Mouse (Mus musculus): ENCODE measurements around the gene Map2k2. TPM values are rescaled to one million over a fixed set of nuclear protein-coding genes. Genes with fewer than 3 reads are reported as not detected.

Gene Map2k2
- total and polyA plus RNA-seq, 3 experiments: 52.2 to 272 (median 63.5) TPM

GRCm38 (mm10) chr10:81140005-81140404 lies 34.3 kb downstream of the Map2k2 start:
- H3K9me3 ChIP-seq (replicated peaks): peaks cover 11% of the 10 kb centered on the region
- H3K4me1 ChIP-seq (ENCODE audit: insufficient read depth, low read depth, low read length): peaks cover 75% of the 10 kb centered on the region
- ATAC-seq (ENCODE audit: extremely low read depth, insufficient number of reproducible peaks, low FRiP score, poor library complexity, severe bottlenecking) (no peak), DNase-seq (ENCODE audit: low spot score) (no peak)
- H3K4me3 ChIP-seq (ENCODE audit: low read depth, low read length): peak overlapping the region; percentile 79
- H3K36me3 ChIP-seq (replicated peaks): peaks cover 66% of the 10 kb centered on the region
- H3K27me3 ChIP-seq (ENCODE audit: insufficient read depth, low read length): no peaks in the 10 kb centered on the region
- TF ChIP-seq GATA2 (IDR thresholded peaks at IDR 0.05; ENCODE audit: borderline replicate concordance, low read depth, low read length) (no peak), GATA1 (IDR thresholded peaks at IDR 0.05; ENCODE audit: borderline replicate concordance, low read length) (no peak), TAL1 (conservative IDR thresholded peaks at IDR 0.05; ENCODE audit: low read depth, low read length) (no peak), CTCF (IDR thresholded peaks at IDR 0.05; ENCODE audit: low read depth, low read length) (no peak), POLR2AphosphoS5 (IDR thresholded peaks at IDR 0.05; ENCODE audit: insufficient replicate concordance, low read depth, low read length) (no peak)

GRCm38 (mm10) chr10:81140717-81141454 lies 35.2 kb downstream of the Map2k2 start:
- Histone ChIP-seq H3K36me3 (replicated peaks) (peaks cover 75% of the 10 kb centered on the region), H3K9me3 (replicated peaks) (peaks cover 11% of the 10 kb centered on the region), H3K4me3 (ENCODE audit: low read depth, low read length) (peak overlapping the region; percentile 79), H3K27me3 (ENCODE audit: insufficient read depth, low read length) (no peaks in the 10 kb centered on the region), H3K4me1 (ENCODE audit: insufficient read depth, low read depth, low read length) (peaks cover 75% of the 10 kb centered on the region)
- ATAC-seq (ENCODE audit: extremely low read depth, insufficient number of reproducible peaks, low FRiP score, poor library complexity, severe bottlenecking) (no peak), DNase-seq (ENCODE audit: low spot score) (peak; percentile 37)
- TF ChIP-seq GATA1 (IDR thresholded peaks at IDR 0.05; ENCODE audit: borderline replicate concordance, low read length): no peak
- TF ChIP-seq POLR2AphosphoS5 (IDR thresholded peaks at IDR 0.05; ENCODE audit: insufficient replicate concordance, low read depth, low read length): no peak
- no peak for TF ChIP-seq GATA2 (IDR thresholded peaks at IDR 0.05; ENCODE audit: borderline replicate concordance, low read depth, low read length)
- TF ChIP-seq CTCF (IDR thresholded peaks at IDR 0.05; ENCODE audit: low read depth, low read length): no peak
- no peak for TF ChIP-seq TAL1 (conservative IDR thresholded peaks at IDR 0.05; ENCODE audit: low read depth, low read length)

GRCm38 (mm10) chr10:81141455-81142210 lies 35.9 kb downstream of the Map2k2 start:
- ATAC-seq (ENCODE audit: extremely low read depth, insufficient number of reproducible peaks, low FRiP score, poor library complexity, severe bottlenecking): no peak

GRCm38 (mm10) chr10:81142551-81142981 lies 36.9 kb downstream of the Map2k2 start:
- TF ChIP-seq POLR2AphosphoS5 (IDR thresholded peaks at IDR 0.05; ENCODE audit: insufficient replicate concordance, low read depth, low read length): no peak
- TF ChIP-seq CTCF (IDR thresholded peaks at IDR 0.05; ENCODE audit: low read depth, low read length): no peak
- TF ChIP-seq GATA1 (IDR thresholded peaks at IDR 0.05; ENCODE audit: borderline replicate concordance, low read length): no peak
- no peak for TF ChIP-seq TAL1 (conservative IDR thresholded peaks at IDR 0.05; ENCODE audit: low read depth, low read length)
- no peak for TF ChIP-seq GATA2 (IDR thresholded peaks at IDR 0.05; ENCODE audit: borderline replicate concordance, low read depth, low read length)
- Histone ChIP-seq H3K27me3 (ENCODE audit: insufficient read depth, low read length) (no peaks in the 10 kb centered on the region), H3K9me3 (replicated peaks) (peaks cover 17% of the 10 kb centered on the region), H3K36me3 (replicated peaks) (peaks cover 92% of the 10 kb centered on the region), H3K4me1 (ENCODE audit: insufficient read depth, low read depth, low read length) (peaks cover 91% of the 10 kb centered on the region), H3K4me3 (ENCODE audit: low read depth, low read length) (peak overlapping the region; percentile 79; the same call in 1 of the 2 replicates)
- ATAC-seq (ENCODE audit: extremely low read depth, insufficient number of reproducible peaks, low FRiP score, poor library complexity, severe bottlenecking) (no peak), DNase-seq (ENCODE audit: low spot score) (no peak)

More at GRCm38 (mm10) chr10:81141455-81142210, 35.9 kb downstream of the Map2k2 start:
- no peaks in the 10 kb centered on the region for H3K27me3 ChIP-seq (ENCODE audit: insufficient read depth, low read length)
- H3K9me3 ChIP-seq (replicated peaks): peaks cover 11% of the 10 kb centered on the region
- DNase-seq (ENCODE audit: low spot score): no peak
- no peak for TF ChIP-seq TAL1 (conservative IDR thresholded peaks at IDR 0.05; ENCODE audit: low read depth, low read length)
- no peak for TF ChIP-seq GATA2 (IDR thresholded peaks at IDR 0.05; ENCODE audit: borderline replicate concordance, low read depth, low read length)
- TF ChIP-seq POLR2AphosphoS5 (IDR thresholded peaks at IDR 0.05; ENCODE audit: insufficient replicate concordance, low read depth, low read length): no peak
- H3K4me1 ChIP-seq (ENCODE audit: insufficient read depth, low read depth, low read length): peaks cover 82% of the 10 kb centered on the region
- H3K36me3 ChIP-seq (replicated peaks): peaks cover 82% of the 10 kb centered on the region
- peak overlapping the region; percentile 79; the same call in 1 of the 2 replicates for H3K4me3 ChIP-seq (ENCODE audit: low read depth, low read length)

- TF ChIP-seq POLR2AphosphoS5 (IDR thresholded peaks at IDR 0.05; ENCODE audit: insufficient replicate concordance, low read depth, low read length): no peak
- TF ChIP-seq GATA1 (IDR thresholded peaks at IDR 0.05; ENCODE audit: borderline replicate concordance, low read length): no peak
- TF ChIP-seq GATA2 (IDR thresholded peaks at IDR 0.05; ENCODE audit: borderline replicate concordance, low read depth, low read length): no peak
- TF ChIP-seq TAL1 (conservative IDR thresholded peaks at IDR 0.05; ENCODE audit: low read depth, low read length): no peak
- TF ChIP-seq CTCF (IDR thresholded peaks at IDR 0.05; ENCODE audit: low read depth, low read length): no peak
- peaks cover 94% of the 10 kb centered on the region for H3K4me1 ChIP-seq (ENCODE audit: insufficient read depth, low read depth, low read length)
- H3K4me3 ChIP-seq (ENCODE audit: low read depth, low read length): peak overlapping the region; percentile 27; the same call in 1 of the 2 replicates
- ATAC-seq (ENCODE audit: extremely low read depth, insufficient number of reproducible peaks, low FRiP score, poor library complexity, severe bottlenecking): no peak
- DNase-seq (ENCODE audit: low spot score): no peak
- no peaks in the 10 kb centered on the region for H3K27me3 ChIP-seq (ENCODE audit: insufficient read depth, low read length)
- peaks cover 98% of the 10 kb centered on the region for H3K36me3 ChIP-seq (replicated peaks)
- peaks cover 23% of the 10 kb centered on the region for H3K9me3 ChIP-seq (replicated peaks)
These were observed 37.5 kb downstream of the Map2k2 start for GRCm38 (mm10) chr10:81143157-81143633.
